Mouse (Mus musculus): ENCODE results near the gene Htr1f. TPM values are rescaled to one million over a fixed set of nuclear protein-coding genes. Genes with fewer than 3 reads are reported as not detected.
"Not testable (repeated sequence)": the region's sequence is repeated elsewhere in the genome, so short reads cannot be mapped to it uniquely, and the experiment has no call there.

Gene Htr1f
- 1 to 10 TPM; 5.3 to 5.7 TPM for total RNA-seq (2021)

GRCm38 (mm10) chr16:65105184-65105931 is at the start of gene Htr1f:
Htr1f (minus strand) TSS chr16:65105854.
- DNase-seq = peak in 1 of 2 experiments; percentile 12

GRCm38 (mm10) chr16:65139771-65140170 is 34.1 kb upstream of the Htr1f start:
- DNase-seq = no peak

GRCm38 (mm10) chr16:65129391-65129790 is 23.7 kb upstream of the Htr1f start:
- no peak for DNase-seq

- no peak for DNase-seq
These were observed 22.2 kb upstream of the Htr1f start for GRCm38 (mm10) chr16:65127846-65128245.

GRCm38 (mm10) chr16:65112221-65112620 is 6.6 kb upstream of the Htr1f start:
- no peak for DNase-seq

- no peak for DNase-seq
These were observed 12.1 kb downstream of the Htr1f start for GRCm38 (mm10) chr16:65093552-65093951.

- DNase-seq = no peak
These were observed 22.2 kb downstream of the Htr1f start for GRCm38 (mm10) chr16:65083475-65083874.

GRCm38 (mm10) chr16:65069867-65070266 is 35.8 kb downstream of the Htr1f start:
- DNase-seq = no peak

GRCm38 (mm10) chr16:65066264-65066663 is 39.4 kb downstream of the Htr1f start:
- no peak for DNase-seq

- not testable (repeated sequence) for DNase-seq
These were observed 67.8 kb downstream of the Htr1f start for GRCm38 (mm10) chr16:65037660-65038425.

- DNase-seq = peak; percentile 18 to 30
These were observed 76.0 kb downstream of the Htr1f start for GRCm38 (mm10) chr16:65029675-65030074.

GRCm38 (mm10) chr16:65022364-65022763 is 83.3 kb downstream of the Htr1f start:
- DNase-seq = peak in 1 of 2 experiments; percentile 9

GRCm38 (mm10) chr16:65018710-65019109 is 86.9 kb downstream of the Htr1f start:
- DNase-seq = no peak

- no peak for DNase-seq
These were observed 87.5 kb downstream of the Htr1f start for GRCm38 (mm10) chr16:65018134-65018533.

GRCm38 (mm10) chr16:65017566-65017965 is 88.1 kb downstream of the Htr1f start:
- DNase-seq = no peak

GRCm38 (mm10) chr16:65015241-65015640 is 90.4 kb downstream of the Htr1f start:
- no peak for DNase-seq

- DNase-seq = no peak
These were observed 103.4 kb downstream of the Htr1f start for GRCm38 (mm10) chr16:65001993-65002821.

- DNase-seq = no peak
These were observed 116.3 kb downstream of the Htr1f start for GRCm38 (mm10) chr16:64989279-64989800.

GRCm38 (mm10) chr16:64987564-64987963 is 118.1 kb downstream of the Htr1f start:
- no peak for DNase-seq

GRCm38 (mm10) chr16:64987049-64987448 is 118.6 kb downstream of the Htr1f start:
- DNase-seq = no peak

GRCm38 (mm10) chr16:64974636-64975035 is 131.0 kb downstream of the Htr1f start:
- DNase-seq = no peak

GRCm38 (mm10) chr16:64973533-64974305 is 131.9 kb downstream of the Htr1f start:
- DNase-seq = no peak
